Mouse (Mus musculus): ENCODE results near the gene Nckap5.

Gene Nckap5

DNA sequence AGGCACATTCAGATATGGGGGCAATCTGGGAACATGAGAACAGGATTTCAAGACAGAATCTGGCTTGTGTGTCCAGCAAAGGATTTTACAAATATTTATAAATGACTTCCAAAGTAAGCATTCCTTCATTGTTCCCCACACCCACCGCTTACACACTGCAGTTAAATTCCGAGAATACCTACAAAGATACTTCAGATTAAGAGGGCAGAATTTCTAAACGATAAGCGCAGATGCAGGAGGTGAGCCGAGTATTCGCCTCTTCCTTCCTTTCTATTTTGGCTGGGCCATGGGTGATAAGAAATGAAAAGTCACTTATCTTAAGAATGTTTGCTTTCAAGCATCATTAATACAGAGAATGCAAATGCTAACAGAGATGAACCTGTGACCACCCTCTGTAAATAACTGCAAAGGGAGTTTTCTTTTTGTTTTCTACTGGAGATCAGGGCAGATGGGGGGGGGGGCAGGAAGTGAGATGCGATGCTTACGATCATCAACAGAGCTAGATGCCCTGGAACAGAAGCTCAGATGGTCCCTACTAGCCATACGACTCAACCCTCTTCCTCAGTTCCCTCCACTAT, 213.0 kb downstream of the Nckap5 start:
- DNase-seq, result no peak

DNA sequence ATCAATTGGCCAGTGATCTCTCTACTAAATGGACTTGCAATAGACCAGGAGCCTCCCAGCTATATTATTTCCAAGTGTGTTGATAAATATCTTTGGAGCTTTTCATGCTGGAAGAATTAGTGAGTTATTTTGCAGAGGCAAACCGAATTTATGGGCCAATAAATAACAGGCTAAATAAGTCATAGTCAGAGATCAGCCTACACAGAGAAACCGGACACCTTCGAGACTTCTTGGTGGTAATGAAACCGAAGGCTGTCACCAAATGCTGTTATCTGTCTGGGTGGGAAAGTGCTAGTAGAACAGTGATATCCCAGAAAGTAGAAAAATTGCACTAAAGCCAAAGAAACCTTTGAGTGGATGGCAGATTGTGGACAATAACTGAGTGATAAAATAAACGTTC, 213.6 kb downstream of the Nckap5 start:
- no peak for DNase-seq

DNA sequence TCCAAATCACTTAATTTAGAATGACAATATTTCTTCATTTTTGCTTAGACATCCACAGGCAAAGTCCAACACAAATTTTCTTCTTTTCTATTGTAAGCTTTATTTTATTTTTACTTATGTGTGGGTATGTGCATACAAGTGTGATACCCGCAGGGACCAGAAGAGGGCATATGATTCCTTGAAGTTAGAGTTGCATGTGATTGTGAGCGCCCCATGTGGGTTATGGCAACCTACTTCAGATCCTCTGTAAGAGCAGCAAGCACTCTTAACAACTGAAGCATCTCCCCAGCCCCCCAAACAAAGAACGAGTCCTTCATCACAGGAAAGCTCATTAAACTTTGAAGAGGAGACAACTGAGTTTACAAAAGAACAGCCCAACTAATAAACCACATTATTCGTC, 217.7 kb downstream of the Nckap5 start:
- DNase-seq, result no peak

DNA sequence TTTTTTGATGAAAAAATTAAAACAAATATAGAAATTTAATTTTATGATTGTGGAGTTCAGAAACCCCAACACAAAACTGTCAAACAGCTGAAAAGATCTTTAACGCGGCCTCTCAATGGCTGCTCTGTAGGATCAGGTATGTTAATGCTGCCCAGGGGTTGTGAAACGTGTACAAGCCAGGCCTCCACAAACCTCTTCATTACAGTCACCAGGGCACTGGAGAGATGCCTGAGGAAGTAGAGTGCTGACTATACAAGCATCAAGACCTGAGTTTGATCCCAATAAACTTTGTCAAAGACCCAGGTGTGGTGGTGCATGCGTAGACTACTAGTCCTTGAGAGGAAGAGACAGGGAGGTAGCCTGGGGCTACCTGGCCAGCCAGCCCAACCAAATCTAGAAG, 222.0 kb downstream of the Nckap5 start:
- DNase-seq, result no peak

DNA sequence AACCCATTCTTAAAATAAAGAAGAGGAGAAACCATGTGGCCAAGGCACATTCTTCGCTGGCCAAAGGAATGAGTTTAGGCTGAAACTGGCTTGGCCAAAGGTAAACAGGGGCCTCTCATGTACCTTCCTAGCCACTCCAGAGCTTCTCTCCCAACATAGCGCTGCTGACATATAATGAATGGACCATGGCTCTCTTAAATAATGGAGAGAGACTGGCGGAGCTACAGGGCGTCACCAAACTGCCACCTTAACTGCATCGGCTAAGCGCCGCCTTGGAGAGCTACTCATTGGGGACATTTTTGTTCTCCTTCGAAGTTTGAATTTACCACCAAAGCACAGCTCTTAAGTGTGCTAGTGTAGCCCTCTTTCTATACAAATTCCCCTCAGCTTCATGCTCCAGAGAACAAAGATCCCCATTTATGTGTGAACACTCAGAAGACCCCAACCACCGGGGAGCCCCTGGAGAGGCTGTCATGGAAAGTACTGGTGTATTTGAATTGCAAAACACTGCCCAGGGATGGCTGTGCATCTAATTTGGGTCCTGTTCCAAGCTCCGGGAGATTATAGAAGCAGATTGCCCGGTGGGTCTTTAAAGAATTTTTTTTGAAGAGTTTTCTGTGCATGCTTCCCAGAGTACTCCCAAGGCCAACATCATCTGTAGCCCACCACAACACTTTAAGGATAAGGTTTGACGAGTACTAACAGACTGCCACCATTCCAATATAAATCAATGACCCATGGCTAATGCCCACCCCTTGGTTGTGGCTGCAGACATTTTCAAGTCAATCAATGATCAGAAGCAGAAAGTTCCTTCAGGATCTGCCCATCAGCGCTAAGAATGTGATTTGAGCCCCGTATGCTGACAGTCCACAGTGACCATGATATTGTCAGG, 224.2 kb downstream of the Nckap5 start:
- no peak for DNase-seq

DNA sequence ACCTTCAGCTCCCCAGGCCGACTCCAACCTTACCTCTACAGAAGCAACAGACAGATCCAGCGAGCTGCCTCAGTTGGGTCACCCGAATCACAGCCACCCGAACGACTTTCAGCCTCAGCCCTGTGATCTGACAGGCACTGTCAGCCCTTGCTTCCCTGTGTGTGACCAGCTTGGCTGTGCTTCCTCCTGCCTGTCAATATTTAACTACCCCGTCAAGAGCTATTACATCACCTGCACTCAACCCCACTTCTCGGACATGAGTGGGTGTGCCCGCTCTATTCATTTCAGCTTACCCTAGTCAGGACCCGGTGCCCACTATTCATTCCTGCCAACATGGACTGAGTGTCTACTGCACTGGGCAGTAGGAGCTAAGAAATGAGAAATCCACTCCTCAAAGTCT, 226.0 kb downstream of the Nckap5 start:
- peak; percentile 61 to 73 for DNase-seq

DNA sequence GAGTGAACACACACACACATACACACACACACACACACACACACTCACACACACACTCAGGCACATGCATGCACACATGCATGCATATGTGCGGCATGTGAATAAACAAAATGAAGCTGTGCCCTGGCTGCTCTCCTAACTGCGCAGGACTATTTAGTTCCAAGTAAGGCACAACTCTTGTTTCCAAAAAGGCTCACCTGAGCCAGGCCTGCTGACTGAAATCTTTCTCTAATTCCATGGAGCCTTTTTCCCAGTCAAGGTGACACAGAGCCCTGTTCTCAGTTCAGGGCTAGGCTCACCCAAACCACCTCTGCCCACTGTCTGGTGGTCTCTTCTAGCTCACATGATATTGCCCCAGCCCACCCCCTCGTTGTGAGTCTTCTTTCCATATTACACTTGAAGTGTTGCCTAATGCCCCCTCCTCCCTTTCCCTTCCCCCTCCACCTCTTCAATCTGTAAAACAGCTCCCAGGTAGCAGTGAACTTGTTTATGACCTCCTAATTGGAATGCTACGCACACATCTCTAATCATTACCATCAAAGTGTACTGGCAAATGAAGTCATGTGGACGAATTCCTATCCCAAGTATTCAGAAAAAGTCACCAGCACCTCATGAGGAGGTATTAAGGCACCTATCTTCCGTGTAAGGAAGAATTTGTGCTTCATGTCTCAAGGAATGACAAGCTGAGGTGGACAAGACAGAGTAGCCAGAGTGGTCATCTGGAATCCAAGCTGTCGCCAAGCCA, 226.7 kb downstream of the Nckap5 start:
- DNase-seq, result peak; percentile 19 to 35

DNA sequence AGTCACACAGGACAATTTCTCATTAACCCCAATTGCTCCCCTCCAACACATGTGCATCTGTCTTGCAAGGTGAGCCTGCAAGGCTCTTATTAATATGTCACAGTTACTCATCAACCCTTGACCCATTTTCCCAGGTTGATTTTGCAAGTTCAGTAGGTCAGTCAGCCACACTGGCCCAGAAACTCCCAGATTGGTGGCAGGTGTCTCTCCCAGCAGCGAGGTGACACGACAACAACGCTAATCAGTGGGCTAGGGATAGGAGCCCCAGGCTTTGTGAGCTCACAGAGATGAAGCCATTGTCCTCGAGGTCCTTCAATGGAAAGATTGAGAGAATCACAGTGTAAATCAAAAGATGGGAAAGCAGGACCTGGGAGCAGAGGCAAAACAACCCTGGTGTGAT, 230.0 kb downstream of the Nckap5 start:
- DNase-seq, result peak; percentile 15 to 19

DNA sequence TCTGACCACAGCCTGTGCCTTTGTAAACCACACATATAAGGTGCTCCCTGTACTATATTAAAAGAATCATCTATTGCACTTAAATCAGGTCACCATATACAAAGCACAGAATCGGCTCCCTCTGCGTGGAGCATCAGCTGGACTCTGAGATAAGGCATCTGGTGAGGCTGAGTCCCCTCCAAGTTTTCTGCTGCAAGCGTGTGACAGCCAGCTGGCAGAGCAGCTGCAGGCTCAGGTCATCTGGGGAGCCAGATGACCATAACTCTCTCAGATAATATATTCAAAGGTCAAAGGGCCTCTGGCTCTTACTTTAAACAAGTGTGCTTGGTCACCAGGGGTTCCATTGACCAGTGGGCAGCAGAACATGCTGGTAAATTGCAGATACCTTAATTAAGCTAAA, 233.2 kb downstream of the Nckap5 start:
- DNase-seq, result peak; percentile 21 to 39

DNA sequence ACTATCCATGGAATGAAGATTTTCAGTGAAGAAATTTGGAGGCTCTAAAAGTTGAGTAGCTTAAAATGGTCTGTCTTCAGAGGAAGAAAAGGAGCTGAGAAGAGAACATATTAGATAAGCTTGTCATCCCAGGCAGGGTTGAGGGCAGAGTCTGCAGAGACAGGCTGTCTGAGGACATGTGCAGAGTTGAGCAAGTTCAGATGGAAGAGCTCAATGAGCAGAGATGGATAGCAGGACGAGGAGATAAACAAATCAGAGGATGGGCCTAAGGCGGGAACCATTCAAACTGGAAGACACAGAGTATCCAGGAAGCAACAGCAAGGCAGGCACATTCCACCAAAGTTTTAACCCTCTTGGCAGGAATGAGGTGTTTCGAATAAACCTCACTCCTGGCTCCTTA, 235.8 kb downstream of the Nckap5 start:
- DNase-seq, result no peak

DNA sequence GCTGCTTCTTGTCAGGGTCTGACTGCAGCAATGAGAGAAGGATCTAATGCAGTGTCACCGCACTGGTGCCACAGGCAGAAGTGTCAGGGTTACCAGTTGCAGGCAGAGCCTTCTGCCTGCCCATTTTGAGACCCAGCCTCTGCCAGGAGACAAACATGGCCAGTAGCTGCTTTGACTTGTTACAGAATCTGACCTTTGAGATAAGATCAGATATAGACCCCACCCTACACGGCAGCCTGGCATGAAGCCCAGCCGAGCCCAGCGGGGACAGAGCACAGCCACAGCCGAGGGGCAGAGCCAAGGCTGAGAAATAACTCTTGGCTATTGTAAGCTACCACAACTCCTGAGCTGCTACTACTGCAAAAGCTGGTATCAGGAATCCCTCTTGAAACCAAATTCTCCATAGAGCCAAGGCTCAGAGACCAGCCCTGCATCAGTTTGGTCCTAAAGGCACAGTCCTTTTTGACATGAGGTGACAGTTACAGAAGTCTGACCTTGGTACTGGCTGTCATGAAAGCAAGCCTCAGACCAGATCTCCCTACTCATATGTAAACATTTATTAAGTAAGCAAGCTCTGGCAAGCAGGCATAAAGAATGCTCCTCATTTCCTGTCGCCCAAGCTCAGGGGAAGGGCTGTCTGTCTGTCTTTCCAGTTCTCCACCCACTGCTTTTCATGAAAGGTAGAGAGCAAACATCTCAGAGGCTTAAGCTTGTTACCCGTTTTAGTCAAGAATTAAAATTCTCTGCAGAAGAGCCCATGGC, 237.4 kb downstream of the Nckap5 start:
- DNase-seq, result peak; percentile 29 to 49

DNA sequence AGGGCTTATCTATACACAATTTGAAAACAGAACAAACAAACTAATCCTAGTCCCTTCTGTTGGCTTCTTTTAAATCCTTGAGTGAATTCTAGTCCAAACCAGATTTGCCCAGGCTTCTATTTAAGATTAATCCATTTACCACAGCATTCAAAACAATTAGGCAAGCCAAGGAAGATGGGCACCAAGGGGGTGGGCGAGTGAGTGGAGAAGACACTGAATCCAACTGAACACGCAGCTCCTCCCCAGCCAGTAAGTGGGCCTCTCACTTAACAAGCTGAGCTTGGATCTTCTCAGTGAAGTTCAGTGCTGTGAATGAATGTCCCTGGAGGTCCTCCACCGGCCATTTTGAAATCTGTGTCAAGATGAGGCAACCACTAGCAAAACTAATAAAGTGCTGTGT, 239.7 kb downstream of the Nckap5 start:
- DNase-seq, result no peak

DNA sequence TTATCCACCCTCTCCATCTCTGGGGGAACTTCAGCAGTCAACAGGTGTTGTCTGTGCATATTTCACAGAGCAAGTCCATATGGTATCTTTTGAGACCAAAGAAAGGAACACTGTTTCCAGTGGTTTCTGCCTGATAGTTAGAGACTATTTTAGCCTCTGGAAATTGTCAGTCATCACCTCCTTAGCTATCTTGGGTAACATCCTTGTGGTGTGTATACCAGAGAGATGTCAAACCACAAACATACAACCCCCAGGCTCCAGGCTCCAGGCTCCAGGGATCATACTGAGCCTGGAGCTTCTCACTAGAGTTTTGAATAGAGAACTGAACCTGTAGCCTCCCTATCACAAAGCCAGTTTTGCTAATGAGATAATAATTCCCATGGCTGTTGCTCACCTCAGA, 252.4 kb downstream of the Nckap5 start:
- no peak for DNase-seq

DNA sequence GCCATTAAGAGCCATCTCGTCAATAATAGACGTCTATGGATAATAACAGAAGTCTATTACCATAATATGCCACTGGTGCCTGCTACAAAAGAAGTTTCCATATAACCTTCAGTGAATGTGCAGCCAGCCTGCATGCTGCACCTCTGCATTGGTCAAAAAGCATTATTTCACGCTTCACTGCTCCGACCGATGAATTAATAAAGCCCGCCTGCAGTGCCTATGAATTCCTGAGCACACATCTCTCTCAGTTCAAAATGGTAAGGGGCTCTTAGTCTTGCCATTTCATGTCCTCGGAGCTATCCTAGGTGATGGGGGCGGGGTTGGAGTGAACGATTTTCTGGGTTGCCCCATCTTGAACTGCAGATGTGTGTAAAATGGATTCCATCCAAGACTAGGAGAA, 256.3 kb downstream of the Nckap5 start:
- no peak for DNase-seq

DNA sequence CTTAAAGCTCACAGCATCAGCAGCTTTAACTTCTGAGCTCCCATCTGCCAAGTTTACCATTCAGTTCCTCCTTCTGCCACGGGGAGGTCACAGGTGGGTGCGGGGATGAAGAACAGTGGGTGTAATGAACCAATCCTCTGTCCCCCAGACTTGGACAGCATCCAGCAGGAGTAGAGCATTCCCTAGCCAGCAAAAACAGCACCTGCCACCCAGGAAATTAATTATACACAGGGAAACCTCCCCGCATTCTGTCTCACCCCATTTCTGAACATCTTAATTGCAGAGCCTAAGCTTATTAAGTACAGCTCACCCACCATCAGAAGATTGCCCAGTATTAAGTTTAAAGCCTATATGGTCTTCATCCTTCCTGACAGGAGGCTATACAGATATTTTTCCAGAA, 256.9 kb downstream of the Nckap5 start:
- peak in 1 of 2 experiments; percentile 22 for DNase-seq

DNA sequence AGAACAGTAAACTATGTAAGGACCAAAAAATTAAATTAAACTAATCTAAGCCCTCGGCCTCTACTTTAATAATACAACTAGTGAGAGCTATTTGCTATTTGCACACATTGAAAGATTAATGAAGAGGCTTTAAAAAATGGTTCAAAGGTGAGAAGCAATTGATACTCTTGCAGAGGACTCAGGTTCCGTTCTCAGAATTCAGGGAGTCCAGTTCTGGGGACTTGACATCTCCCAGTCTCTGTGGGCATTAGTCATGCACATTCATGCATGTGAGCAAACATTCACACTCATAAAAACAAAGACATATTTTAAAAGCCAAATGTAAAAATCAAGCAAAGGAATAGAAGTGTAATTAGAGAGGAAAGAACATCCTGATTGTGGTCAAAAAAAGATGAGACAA, 257.5 kb downstream of the Nckap5 start:
- no peak for DNase-seq

DNA sequence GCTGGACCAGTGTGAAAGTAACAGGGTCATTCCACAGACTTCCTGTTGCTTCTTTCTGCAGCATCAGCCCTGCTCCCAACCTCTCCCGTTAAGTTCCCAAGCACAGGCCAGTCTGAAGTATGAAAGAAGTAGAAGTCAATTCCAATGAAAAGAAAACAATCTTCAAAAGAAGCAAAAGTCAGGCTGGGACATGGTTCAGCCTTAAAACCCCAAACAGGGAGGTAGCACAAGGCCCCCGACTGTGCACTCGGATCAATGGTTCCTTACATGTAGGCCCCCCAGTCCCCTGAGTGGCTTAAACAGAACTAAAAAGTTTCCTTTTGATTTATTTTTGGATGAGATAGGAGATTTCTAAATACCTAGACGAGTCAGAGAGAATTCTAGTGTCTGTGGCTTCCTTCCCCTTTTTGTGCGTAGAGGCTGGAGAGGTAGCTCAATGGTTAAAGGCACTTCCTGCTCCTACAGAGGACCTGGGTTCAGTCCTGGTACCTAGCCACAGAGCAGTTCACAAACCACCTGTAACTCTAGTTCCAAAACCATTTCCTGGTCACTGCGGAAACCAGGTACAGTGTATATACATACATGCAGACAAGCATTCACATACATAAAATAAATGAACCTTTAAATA, 260.9 kb downstream of the Nckap5 start:
- DNase-seq, result no peak

DNA sequence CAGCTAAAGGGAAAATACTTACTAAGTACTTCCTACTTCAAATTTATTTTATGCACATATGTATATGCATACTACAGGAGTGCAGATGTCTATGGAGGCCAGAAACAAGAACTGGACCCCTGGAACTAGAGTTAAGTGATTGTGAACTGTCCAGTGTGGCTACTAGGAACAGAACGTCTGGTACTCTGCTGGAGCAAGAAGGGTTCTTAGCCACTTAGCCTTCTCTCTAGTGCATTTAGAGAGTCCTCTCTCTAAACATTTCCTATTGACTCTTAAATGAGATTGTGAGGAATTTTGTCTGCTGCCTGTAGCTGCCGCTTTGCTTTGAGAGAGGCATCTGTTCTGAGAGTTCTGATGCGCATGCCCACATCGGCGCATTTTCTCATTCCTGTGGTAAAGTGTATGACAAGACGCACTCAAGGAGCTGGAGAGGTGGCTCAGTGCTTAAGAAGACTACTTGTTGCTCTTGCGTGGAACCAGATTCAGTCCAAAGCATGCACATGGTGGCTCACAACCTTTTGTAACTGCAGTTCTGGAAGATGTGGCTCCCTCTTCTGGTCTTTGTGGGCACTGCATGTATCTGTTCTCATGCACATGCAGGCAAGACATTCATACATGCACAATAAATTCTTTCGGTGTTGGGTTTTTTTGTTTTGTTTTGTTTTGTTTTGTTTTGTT, 261.9 kb downstream of the Nckap5 start:
- peak in 1 of 2 experiments; percentile 72 for DNase-seq

DNA sequence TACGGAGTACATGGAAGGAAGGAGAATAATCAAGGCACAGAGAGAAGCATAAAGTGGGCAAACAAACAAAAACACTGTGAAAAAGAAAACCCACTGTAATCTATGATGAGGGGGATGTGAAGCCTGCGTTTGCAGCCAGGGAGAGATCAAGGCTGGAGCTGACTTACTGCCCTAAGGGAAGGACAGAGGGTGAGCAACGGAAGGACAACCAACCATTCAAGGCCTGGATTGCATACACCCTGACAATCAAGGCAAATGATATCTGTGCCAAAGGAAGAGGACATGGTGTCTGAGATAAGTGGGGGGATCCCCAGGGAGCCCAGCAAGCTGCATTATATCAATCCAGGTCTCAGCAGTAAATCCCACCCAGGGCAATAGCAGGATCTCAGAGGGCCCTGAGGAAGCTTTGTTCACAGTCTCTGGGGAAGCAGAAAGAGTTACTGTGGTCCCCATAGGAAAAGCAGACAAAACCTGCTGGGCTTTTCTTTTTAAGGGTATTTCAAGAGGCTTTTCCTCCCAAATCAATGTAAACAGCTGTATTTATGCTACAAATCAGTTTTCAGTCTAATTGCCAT, 265.4 kb downstream of the Nckap5 start:
- no peak for DNase-seq

DNA sequence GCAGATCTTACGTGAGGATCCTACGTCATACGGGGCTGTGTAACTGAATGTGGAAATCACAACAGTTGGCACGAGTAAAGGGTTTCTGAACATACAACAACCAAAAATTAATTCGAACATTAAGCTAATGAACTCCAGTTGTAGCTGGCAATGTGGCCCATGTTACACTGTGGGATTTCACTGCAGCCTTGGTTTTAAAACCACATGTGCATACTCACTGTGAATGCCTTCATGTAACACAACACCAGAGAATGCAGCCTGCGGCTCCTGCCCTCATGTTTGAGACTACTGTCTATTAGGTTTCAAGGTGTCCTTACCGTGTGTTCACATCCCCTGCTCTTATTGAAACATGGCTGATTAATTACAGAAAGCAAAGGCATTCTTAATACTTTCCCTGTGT, 269.7 kb downstream of the Nckap5 start:
- no peak for DNase-seq

DNA sequence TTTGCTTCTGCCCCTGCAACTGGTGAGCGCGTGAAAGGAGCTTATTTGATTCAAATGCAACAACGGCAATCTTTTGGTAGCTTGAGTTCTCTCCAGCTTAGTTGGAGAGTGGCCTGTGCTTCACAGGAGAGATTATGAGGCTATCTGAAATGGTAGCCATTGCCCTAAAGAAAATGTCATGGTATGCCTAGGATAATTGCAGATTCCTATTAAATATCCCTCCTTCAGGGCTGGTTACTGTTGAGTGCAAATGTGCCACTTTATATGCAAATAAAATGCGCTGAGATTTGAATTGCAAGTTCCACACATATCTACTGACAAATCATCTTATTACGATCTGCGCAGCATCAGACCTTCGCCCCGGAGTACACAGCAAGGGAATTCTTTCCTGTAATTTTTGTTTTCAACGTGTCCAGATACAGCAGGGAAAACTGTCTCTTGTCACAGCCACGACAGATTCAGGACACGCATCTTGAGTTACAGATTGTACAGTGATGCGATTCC, 272.8 kb downstream of the Nckap5 start:
- no peak for DNase-seq

Data from kidney, postnatal 36 days (tissue).